In genomic region chrX:21484414-21484813, GRCm38 (mm10) we compare ENCODE assay signal across 13 mouse cellular contexts. TPM values are rescaled to one million over a fixed set of nuclear protein-coding genes. Genes with fewer than 3 reads are reported as not detected.
DNase-seq lines count a peak whose midpoint lies in the region; ATAC-seq and TF ChIP-seq lines count a peak whose summit lies in the region.
"Had no signal": no experiment of that assay in that cellular context is flagged by ENCODE, and none has a peak within 500 bp of the region (broad histone marks: within the 10 kb centered on the region; RNA-seq: fewer than 3 reads in every experiment).

Gene Agtr2, plus strand, starts transcription at chrX:21484544.

- no peak within 1 kb of the TSS for H3K4me3 ChIP-seq in hindbrain, embryonic 14.5 days (replicated peaks; ENCODE audit: low read length)
- H3K4me3 ChIP-seq in hindbrain, embryonic 16.5 days (ENCODE audit: low read length): no peak within 1 kb of the TSS
- no peak within 1 kb of the TSS for H3K4me3 ChIP-seq in neural tube, embryonic 13.5 days
- H3K4me3 ChIP-seq in limb, embryonic 10.5 days: no peak within 1 kb of the TSS
- H3K4me3 ChIP-seq in cerebellum, adult 2 months (replicated peaks; ENCODE audit: insufficient read depth, low read depth, low read length): no peak within 1 kb of the TSS
- H3K4me3 ChIP-seq: forebrain, embryonic 10.5 days had no signal

- no peaks in the 10 kb centered on the region for H3K4me1 ChIP-seq in hindbrain, embryonic 14.5 days (replicated peaks; ENCODE audit: control insufficient read depth, insufficient read depth, low read length)
- H3K4me1 ChIP-seq in hindbrain, embryonic 16.5 days (ENCODE audit: control insufficient read depth, insufficient read depth, low read depth, low read length): no peaks in the 10 kb centered on the region
- no peaks in the 10 kb centered on the region for H3K4me1 ChIP-seq in neural tube, embryonic 13.5 days (replicated peaks)
- no peaks in the 10 kb centered on the region for H3K4me1 ChIP-seq in limb, embryonic 10.5 days
- H3K4me1 ChIP-seq in cerebellum, adult 2 months (ENCODE audit: control insufficient read depth, insufficient read depth, low read length): no peaks in the 10 kb centered on the region
- H3K4me1 ChIP-seq: forebrain, embryonic 10.5 days had no signal

- no peak for DNase-seq in hindbrain, embryonic 14.5 days (ENCODE audit: low spot score)
- no peak for DNase-seq in neural tube, embryonic 10.5 days (ENCODE audit: extremely low spot score, low spot score)
- DNase-seq in limb, embryonic 10.5 days (ENCODE audit: low spot score): no peak
- no peak for DNase-seq in cerebellum, adult 2 months
- no peak for DNase-seq in thymus, postnatal 36 days
- DNase-seq: cerebellum, postnatal 25 days; heart, postnatal 4 days; kidney, postnatal 25 days; spleen, adult 18-20 months; thymus, adult 2 months had no signal

- ATAC-seq in hindbrain, embryonic 14.5 days (ENCODE audit: low FRiP score): no peak
- no peak for ATAC-seq in hindbrain, embryonic 16.5 days
- ATAC-seq in neural tube, embryonic 13.5 days (ENCODE audit: low read depth): no peak

- H3K4me2 ChIP-seq in hindbrain, embryonic 14.5 days (replicated peaks): 0 out of 2 replicates have a peak within 1 kb of the TSS, but pooled peaks have one; percentile 6
- H3K4me2 ChIP-seq in hindbrain, embryonic 16.5 days (ENCODE audit: low read length): no peak within 1 kb of the TSS
- 0 out of 2 replicates have a peak within 1 kb of the TSS, but pooled peaks have one; percentile 7 for H3K4me2 ChIP-seq in neural tube, embryonic 13.5 days

- no peak for TF ChIP-seq POLR2A in cerebellum, adult 2 months (IDR thresholded peaks at IDR 0.05; ENCODE audit: borderline replicate concordance, insufficient read depth, low read length)

- no peak within 1 kb of the TSS for H3K27ac ChIP-seq in hindbrain, embryonic 14.5 days
- no peak within 1 kb of the TSS for H3K27ac ChIP-seq in hindbrain, embryonic 16.5 days (ENCODE audit: low read depth, low read length)
- 0 out of 2 replicates have a peak within 1 kb of the TSS, but pooled peaks have one; percentile 9 for H3K27ac ChIP-seq in neural tube, embryonic 13.5 days (replicated peaks)
- H3K27ac ChIP-seq in limb, embryonic 10.5 days: no peak within 1 kb of the TSS
- no peak within 1 kb of the TSS for H3K27ac ChIP-seq in cerebellum, adult 2 months (ENCODE audit: insufficient read depth, low read length)
- H3K27ac ChIP-seq: forebrain, embryonic 10.5 days had no signal

- WGBS in hindbrain, embryonic 14.5 days: 68% methylated on average over 5 of the region's 5 CpGs
- whole genome bisulfite sequencing in hindbrain, embryonic 16.5 days: 60% methylated on average over 5 of the region's 5 CpGs
- WGBS in neural tube, embryonic 13.5 days: 67% methylated on average over 5 of the region's 5 CpGs
- 73% methylated on average over 5 of the region's 5 CpGs for WGBS in limb, embryonic 10.5 days
- 48% methylated on average over 5 of the region's 5 CpGs for WGBS in cerebellum, adult 2 months

- H3K9me3 ChIP-seq in hindbrain, embryonic 14.5 days (ENCODE audit: control insufficient read depth, low read length): no peaks in the 10 kb centered on the region
- no peaks in the 10 kb centered on the region for H3K9me3 ChIP-seq in hindbrain, embryonic 16.5 days (ENCODE audit: control insufficient read depth, low read length)
- no peaks in the 10 kb centered on the region for H3K9me3 ChIP-seq in neural tube, embryonic 13.5 days
- H3K9me3 ChIP-seq in limb, embryonic 10.5 days (replicated peaks): no peaks in the 10 kb centered on the region
- H3K9me3 ChIP-seq: forebrain, embryonic 10.5 days had no signal

- TF ChIP-seq CTCF in cerebellum, adult 2 months (IDR thresholded peaks at IDR 0.05; ENCODE audit: borderline replicate concordance, insufficient read depth, low read depth, low read length): no peak

- H3K36me3 ChIP-seq in hindbrain, embryonic 14.5 days (replicated peaks; ENCODE audit: control insufficient read depth, insufficient read depth): no peaks in the 10 kb centered on the region
- no peaks in the 10 kb centered on the region for H3K36me3 ChIP-seq in hindbrain, embryonic 16.5 days (ENCODE audit: control insufficient read depth, insufficient read depth, low read length)
- H3K36me3 ChIP-seq in neural tube, embryonic 13.5 days: no peaks in the 10 kb centered on the region
- H3K36me3 ChIP-seq in limb, embryonic 10.5 days: no peaks in the 10 kb centered on the region
- H3K36me3 ChIP-seq: forebrain, embryonic 10.5 days had no signal

- no peaks in the 10 kb centered on the region for H3K27me3 ChIP-seq in hindbrain, embryonic 14.5 days (ENCODE audit: control insufficient read depth, insufficient read depth, low read length)
- no peaks in the 10 kb centered on the region for H3K27me3 ChIP-seq in hindbrain, embryonic 16.5 days (replicated peaks; ENCODE audit: control insufficient read depth, insufficient read depth, low read length)
- H3K27me3 ChIP-seq in neural tube, embryonic 13.5 days: no peaks in the 10 kb centered on the region
- H3K27me3 ChIP-seq in limb, embryonic 10.5 days (ENCODE audit: low read depth, poor library complexity, severe bottlenecking): no peaks in the 10 kb centered on the region
- H3K27me3 ChIP-seq in cerebellum, adult 2 months (ENCODE audit: control insufficient read depth, insufficient read depth, low read length): no peaks in the 10 kb centered on the region

- H3K9ac ChIP-seq in hindbrain, embryonic 14.5 days: no peak within 1 kb of the TSS
- H3K9ac ChIP-seq in hindbrain, embryonic 16.5 days (ENCODE audit: low read depth, low read length): no peak within 1 kb of the TSS
- no peak within 1 kb of the TSS for H3K9ac ChIP-seq in neural tube, embryonic 13.5 days

RNA-seq across cellular contexts. Expression of gene Agtr2, which starts in this region (rescaled TPM):
- 5.0 and 6.4 TPM in 2 replicates for polyA plus RNA-seq in hindbrain, embryonic 14.5 days (2014; fragmentation: Nextera tagmentation; extraction: Ambion mirVana)
- 6.4 and 9.6 TPM in 2 replicates for polyA plus RNA-seq in hindbrain, embryonic 16.5 days (2015; fragmentation: Nextera tagmentation; extraction: Ambion mirVana)
- polyA plus RNA-seq in neural tube, embryonic 13.5 days (2015; fragmentation: Nextera tagmentation; extraction: Ambion mirVana): 8.4 and 9.9 TPM in 2 replicates
- polyA plus RNA-seq in limb, embryonic 10.5 days (2016; fragmentation: Nextera tagmentation; extraction: Ambion mirVana): 3.1 and 11.9 TPM in 2 replicates
- 1.6 and 2.0 TPM in 2 replicates for polyA plus RNA-seq in cerebellum, adult 2 months (2012; rRNA removed)
- polyA plus RNA-seq: thymus, adult 2 months had no signal
